Mouse (Mus musculus): ENCODE measurements around the gene Chd9. TPM values are rescaled to one million over a fixed set of nuclear protein-coding genes. Genes with fewer than 3 reads are reported as not detected.

Gene Chd9
- total RNA-seq, 2 experiments from 2014 or later, result 133 to 138 TPM

DNA sequence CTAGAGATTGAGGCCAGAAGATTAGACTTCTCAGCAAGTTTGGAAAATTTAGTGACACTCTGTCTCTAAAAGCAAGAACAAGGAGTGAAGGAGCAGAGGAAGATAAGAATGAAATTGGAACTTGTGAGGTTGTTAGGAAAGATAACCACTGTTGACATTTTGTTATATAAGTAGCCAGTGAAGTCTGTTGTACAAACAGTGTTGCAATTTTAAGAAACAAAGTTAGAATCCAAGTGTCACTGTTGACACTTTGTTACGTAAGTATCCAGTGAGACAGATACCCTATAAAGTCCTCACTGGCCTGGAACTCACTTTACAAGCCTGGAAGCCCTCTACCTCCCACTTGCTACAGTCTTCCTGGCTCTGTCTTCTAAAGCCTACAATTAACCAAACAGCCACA lies 111.7 kb downstream of the Chd9 start:
- intact Hi-C loops (cut with DNase I), result no loop called here
- DNase-seq (ENCODE audit: low spot score in 2 of 2), result no peak

DNA sequence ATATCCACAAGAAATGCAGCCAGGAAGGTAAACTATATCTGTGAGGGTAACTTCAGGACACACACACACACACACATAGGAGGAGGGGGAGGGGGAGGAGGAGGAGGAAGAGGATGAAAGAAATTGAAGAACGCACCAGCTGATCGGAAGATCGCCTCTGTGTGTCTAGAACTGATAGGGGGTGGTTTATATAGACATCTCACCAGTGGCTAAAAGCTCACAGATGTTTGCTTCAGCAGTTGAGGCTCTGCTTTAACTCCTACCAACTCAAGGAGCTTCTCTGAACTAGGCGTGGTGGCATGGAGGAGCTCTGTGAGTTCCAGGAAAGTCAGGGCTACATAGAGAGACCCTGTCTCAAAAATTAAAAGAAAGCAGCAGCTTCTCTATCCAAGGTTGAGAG lies 115.6 kb downstream of the Chd9 start:
- no peak for DNase-seq (ENCODE audit: low spot score in 2 of 2)
- intact Hi-C loops (cut with DNase I), result no loop called here

DNA sequence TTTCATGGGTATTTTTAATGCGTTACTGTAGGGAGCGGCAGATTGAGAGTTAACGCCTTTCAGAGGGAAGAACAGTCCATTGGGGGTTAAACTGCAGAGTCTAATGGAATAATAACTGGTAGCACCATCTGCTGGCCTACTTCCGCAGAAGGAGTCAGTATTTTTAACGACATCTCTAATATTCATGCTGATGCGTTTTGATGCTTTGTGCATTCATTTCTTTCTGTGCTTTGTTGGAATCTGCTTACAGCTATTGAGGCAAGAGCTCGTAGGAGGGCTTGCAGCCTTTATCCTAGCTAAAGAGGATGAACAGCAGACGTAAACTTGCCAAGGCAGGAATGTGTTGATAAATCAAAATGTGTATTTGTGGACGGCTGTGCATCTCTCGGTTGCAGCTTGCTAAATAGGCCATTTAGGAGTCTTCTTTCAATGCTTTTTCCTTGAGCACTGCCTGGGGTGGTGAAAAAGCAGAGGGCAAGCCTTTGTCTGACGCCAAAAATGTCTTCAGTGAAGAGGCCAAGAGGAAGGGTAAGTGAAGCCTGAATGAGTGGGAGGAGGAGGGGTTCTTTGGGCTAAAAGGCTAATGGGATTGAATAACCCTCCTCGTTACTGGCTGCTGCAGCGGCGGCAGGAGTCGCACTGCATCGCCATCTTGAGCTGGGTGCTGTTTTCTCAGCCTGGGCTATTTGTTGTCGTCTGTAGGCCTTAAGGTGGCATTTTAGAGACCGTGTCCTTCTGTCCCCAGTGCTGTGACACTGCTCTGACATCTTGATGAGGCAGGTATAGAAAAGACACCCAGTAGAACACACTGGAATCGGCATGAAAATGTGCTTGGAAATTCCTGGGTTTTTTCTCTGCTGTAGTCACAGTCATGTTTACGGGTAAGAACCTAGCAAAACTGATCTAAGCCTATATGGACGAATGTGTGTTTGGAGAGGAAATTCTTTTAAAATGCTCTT lies 126.9 kb downstream of the Chd9 start:
- intact Hi-C loops (cut with DNase I), result loop anchor here (1.0 to 5.0 kb wide), 2 partner anchors 48 to 127 kb away; partner anchors contain the start of gene Chd9
- peak; percentile 73 to 88 for DNase-seq (ENCODE audit: low spot score in 2 of 2)

DNA sequence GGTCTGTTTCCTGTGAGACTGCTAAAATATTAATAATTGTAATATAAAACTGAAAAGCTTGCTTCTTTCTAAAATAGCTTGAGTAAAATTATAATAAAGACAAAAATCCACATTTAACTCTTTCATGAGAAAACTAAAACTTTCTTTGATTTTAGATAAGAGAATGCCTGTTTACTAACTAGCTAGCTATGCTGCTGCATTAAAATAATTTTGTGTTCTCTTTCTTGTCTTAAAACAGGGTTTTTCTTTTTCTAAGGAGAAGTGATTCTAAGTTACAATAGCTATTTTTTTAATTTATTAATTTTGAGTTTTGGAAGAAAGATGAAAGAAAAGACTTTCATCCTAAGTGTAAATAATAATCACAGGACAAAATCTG lies 127.6 kb downstream of the Chd9 start:
- no peak for DNase-seq (ENCODE audit: low spot score in 2 of 2)
- intact Hi-C loops (cut with DNase I), result loop anchor here (1.0 to 5.0 kb wide), 2 partner anchors 48 to 127 kb away; partner anchors contain the start of gene Chd9

DNA sequence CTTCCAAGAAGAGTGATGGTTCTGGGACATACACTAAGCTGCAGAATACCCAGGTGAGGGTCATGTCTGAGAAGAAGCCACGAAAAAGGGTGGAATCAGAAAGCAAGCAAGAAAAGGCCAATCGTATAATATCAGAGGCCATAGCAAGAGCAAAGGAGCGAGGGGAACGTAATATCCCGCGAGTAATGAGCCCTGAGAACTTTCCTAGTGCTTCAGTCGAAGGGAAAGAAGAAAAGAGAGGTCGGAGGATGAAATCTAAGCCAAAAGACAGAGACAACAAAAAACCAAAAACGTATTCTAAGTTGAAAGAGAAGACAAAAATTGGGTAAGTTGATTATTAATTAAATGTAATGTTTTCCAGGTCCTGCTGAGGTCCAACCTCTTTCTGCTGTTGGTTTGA lies 128.2 kb downstream of the Chd9 start:
- DNase-seq (ENCODE audit: low spot score in 2 of 2), result no peak
- intact Hi-C loops (cut with DNase I), result loop anchor here (5.0 kb wide), 1 partner anchor 49 kb away; no protein-coding TSS in a partner anchor

DNA sequence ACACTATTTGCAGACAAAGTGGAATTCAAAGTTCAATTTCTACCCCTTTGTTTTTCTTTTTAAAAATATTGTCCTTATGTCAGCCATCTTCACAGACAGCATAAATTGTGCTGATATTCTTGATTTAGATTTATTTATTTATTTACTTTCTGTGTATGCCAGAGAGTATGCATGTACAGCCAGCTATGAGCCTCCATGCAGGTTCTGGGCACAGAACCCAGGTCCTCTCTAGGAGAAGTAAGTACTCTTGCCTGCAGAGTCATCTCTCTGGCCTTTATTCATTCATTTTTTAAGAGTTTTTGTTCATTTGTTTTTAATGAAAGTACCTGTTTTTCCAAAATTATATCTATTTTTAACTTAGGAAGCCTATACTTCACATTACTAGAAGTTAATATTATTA lies 129.6 kb downstream of the Chd9 start:
- DNase-seq (ENCODE audit: low spot score in 2 of 2), result no peak
- intact Hi-C loops (cut with DNase I), result loop anchor here (5.0 kb wide), 1 partner anchor 50 kb away; no protein-coding TSS in a partner anchor

DNA sequence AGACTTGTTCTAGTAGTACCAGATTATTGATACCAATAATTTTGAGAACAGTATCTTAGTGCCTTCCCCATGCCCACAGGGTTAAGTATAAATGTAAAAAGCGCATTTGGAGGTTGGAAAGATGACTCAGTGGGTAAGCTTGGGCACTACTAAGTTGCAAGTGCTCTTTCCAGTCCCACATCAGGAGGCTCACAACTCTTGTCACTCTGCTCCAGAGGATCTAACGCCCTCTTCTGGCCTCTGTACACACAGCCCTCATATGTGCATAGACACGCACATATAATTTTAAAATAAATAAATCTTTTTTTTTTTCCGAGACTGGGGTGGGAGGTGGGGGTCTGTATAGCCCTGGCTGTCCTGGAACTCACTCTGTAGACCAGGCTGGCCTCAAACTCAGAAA lies 131.6 kb downstream of the Chd9 start:
- intact Hi-C loops (cut with DNase I), result loop anchor here (5.0 kb wide), 1 partner anchor 52 kb away; no protein-coding TSS in a partner anchor
- no peak for DNase-seq (ENCODE audit: low spot score in 2 of 2)

DNA sequence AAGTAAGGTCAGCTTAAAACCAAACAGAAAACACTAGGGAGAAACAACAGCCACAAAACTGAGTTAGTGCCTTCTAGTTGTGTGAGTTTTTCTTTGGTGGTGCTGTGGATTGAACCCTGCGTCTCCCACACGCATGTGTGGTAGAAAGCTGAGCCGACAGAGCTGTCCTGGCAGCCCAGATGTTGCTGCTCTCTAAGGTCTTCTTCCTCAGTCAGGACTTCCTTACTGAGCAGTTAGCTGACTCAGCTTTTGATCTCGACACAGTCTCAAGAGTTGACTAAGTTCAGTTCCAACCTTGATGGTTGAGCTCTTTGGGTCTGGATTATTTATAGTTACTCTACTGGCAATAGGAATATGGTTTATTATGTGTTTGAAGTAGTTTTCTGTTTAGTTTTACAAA lies 133.5 kb downstream of the Chd9 start:
- intact Hi-C loops (cut with DNase I), result no loop called here
- DNase-seq (ENCODE audit: low spot score in 2 of 2), result no peak

DNA sequence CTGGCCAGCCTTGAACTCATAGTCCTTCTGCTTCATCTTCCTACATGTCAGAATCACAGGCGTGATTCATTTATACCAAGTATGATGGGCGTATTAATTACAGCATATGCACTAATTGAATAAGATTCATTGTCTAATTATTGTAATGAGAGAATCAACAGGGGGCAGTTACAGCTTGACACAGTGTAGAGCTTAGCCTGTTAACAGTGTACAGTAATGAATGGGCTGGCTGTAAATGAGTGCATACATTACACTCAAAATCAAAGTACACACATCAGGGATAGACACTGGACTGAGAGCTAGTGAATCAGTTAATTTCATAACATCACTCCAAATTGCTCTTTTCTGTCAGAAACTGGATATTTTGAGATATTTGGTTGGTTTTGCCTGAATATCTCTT lies 135.9 kb downstream of the Chd9 start:
- intact Hi-C loops (cut with DNase I), result no loop called here
- no peak for DNase-seq (ENCODE audit: low spot score in 2 of 2)

DNA sequence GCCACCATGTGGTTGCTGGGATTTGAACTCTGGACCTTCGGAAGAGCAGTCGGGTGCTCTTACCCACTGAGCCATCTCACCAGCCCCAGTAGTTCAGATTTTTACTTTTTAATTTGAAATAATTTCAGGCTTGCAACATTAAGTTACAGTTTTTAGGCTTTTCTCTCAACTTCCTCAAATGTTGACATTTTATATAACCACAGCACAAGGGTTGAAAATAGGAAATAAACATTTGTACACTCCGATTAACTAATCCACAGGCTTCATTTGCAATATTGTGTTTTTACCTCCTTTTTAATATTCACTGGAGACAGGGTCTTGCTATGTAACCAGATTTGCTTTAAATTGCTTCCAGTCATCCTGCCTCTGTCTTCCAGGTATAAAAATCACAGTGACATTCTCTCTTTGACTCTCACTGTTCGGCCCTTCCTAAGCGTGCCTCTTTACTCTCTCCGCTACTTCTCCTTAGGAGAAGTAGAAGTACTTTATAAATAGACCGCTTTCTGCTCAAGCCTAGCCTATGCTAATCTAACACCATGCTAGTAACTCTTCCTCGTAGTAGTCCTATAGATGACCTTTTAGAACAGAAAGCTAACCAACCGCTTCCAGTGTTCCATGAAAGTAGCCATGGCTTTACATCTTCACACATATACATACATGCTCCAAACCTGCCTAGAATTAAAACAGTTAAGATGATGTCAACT lies 137.5 kb downstream of the Chd9 start:
- intact Hi-C loops (cut with DNase I), result no loop called here
- no peak for DNase-seq (ENCODE audit: low spot score in 2 of 2)

DNA sequence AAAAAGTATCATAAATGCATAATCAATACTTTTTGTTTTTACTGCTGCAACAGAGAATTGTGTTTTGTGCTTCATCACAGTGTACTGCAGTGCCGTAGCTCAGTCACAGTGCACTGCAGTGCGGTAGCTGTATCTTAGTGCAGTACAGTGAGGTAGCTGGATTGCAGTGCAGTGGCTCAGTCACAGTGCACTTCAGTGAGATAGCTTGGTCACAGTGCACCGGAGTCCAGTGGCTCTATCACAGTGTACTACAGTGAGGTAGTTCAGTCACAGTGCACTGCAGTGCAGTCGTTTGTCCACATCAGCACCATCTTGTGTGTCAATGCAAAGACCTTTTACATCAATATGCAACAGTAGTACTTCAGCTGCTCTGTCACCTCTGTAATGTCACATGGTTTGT lies 140.2 kb downstream of the Chd9 start:
- intact Hi-C loops (cut with DNase I), result no loop called here
- DNase-seq (ENCODE audit: low spot score in 2 of 2), result no peak

DNA sequence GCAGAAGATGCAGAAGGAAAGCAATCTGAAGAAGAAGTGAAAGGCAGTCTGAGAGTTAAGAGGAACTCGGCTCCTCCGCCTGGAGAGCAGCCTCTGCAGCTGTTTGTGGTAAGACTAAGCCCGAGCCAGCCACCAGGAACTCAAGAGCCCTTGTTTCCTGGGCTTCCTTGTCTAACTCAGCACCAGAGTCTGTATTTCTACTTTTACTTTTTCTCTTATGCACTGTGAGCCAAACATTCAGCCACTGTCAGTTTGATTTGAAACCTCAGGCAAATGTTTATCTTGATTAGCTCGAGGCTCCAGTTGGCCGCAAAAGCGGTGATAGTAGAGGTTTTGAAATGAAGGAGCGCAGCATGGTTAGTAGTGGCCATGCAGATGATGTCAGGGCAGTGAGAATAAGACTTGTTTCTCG lies 148.8 kb downstream of the Chd9 start:
- intact Hi-C loops (cut with DNase I), result no loop called here
- DNase-seq (ENCODE audit: low spot score in 2 of 2), result peak in 1 of 2 experiments; percentile 45

DNA sequence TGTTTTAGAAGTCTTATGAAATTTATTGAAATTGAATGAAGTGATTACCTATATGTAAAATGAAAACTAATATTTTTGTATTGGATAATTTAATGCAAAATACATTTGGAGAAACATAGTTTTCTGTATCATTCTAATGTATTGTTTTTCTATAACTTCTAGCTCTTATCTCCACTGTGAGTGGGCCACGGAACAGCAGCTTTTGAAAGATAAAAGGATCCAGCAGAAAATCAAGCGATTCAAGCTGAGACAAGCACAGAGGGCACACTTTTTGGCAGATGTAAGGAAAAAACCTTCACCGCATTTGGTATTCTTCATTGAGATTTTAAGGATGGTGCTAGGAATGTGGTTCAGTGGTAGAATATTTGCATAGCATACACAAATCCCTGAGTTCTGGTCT lies 150.6 kb downstream of the Chd9 start:
- intact Hi-C loops (cut with DNase I), result no loop called here
- DNase-seq (ENCODE audit: low spot score in 2 of 2), result no peak

DNA sequence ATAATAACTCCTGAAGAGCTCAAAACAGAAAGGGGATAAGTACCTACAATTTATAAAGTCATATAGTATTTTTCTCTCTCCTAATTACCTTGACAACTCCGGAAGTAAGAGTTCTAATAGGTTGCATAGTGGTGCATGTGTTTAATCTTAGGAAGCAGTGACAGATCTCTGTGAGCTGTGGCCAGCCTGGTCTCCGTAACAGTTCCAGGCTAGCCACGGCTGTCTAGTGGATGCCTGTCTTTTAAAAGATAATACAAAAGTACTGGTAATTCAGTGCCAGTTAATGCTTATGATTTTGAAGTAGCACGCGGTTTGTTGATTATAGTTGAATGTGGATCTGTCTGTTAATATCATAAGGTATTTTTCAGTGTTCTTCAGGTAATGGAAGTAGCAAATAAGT lies 151.1 kb downstream of the Chd9 start:
- DNase-seq (ENCODE audit: low spot score in 2 of 2), result no peak
- intact Hi-C loops (cut with DNase I), result no loop called here

DNA sequence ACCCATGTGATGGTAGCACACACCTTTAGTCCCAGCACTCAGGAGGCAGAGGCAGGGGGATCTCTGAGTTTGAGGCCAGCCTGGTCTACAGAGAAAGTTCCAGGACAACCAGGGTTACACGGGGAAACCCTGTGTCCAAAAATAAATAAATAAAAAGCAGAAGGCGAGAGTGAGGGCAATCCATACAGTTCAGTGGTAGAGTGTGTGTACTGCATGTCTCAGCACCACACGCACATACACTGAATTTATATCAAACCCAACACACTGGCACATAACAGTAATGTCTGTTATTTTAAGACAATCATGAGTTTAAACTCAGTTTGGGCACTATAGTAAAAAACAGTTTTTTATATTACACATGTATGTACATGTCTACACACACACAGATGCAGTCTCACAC lies 153.9 kb downstream of the Chd9 start:
- DNase-seq (ENCODE audit: low spot score in 2 of 2), result no peak
- intact Hi-C loops (cut with DNase I), result no loop called here

DNA sequence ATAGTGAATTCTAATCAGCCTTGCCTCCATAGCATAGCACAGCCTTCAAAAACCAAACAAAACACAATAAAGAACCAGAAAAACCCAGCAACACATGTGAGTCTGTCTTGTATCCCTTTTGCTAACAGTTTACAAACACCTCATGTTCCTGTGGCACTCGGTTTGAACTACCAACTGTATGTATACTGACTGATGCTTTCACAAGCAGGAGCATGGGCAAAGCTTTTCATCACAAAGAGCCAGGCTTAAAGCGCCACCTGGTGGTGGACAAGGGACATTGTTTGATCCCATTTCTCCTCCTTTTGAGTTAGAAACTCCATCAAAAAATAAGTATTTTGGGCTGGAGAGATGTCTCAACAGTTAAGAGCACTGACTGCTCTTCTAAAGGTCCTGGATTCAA lies 191.6 kb downstream of the Chd9 start:
- peak; percentile 66 to 68 for DNase-seq (ENCODE audit: low spot score in 2 of 2)
- intact Hi-C loops (cut with DNase I), result loop anchor here (2.0 kb wide), 1 partner anchor 191 kb away; the partner anchor contains the start of gene Chd9

DNA sequence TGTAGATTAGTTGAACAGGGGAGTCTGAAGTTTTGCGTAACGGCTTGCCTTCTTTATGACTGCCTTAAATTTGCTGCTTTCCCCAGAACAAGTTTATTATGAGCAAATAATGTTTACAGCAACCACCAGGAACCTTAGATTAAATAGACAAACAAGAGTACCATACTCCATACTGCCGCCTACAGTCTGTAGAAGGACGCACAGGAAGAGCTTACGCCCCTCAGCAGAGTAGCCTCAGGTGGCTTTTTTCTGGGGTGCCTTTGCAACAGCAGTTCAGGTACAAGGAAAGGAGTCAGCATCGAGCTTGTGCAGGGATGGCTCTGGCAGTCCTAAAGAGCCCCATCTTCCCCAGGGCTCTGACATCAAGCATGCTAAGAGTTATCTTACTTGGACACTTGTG lies 206.3 kb downstream of the Chd9 start:
- intact Hi-C loops (cut with DNase I), result loop anchor here (10.0 kb wide), 1 partner anchor 60 kb away; no protein-coding TSS in a partner anchor
- DNase-seq (ENCODE audit: low spot score in 2 of 2), result no peak

DNA sequence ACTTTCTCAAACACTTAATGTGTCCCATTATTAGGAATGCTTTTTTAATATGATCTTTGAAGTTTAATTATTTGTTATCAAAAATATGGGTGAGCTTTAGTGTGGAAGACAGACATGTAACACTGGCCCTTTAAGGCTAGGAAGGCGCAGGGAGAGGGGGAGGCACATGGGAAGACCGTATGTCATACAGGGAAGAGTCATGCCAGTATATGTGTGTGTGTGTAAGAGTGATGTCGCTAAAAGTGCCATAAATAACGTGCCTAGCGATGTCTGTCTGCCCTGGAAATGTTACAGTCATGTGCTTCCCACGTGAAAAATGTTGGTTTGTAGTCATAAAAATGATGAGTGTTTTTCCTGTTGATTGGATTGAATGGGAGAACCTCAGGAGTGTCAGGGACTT lies 208.8 kb downstream of the Chd9 start:
- DNase-seq (ENCODE audit: low spot score in 2 of 2), result peak in 1 of 2 experiments; percentile 51
- intact Hi-C loops (cut with DNase I), result loop anchor here (10.0 kb wide), 1 partner anchor 58 kb away; no protein-coding TSS in a partner anchor

DNA sequence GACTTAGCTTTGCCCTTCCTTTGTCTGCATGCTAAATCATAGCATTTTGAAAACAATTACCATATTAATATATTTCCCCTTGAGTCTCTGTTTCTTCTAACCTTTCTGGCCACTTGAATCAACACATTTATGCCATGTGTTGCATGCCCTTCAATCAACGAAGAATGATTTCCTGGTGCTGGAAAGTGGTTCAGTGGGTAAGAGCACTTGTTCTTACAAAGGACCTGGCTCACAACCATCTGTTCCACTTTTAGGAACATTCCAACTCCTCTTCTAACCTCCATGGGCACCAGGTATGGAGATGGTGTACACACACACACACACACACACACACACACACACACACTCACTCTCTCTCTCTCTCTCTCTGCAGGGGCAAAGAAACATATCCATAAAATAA lies 210.5 kb downstream of the Chd9 start:
- intact Hi-C loops (cut with DNase I), result loop anchor here (10.0 kb wide), 1 partner anchor 56 kb away; no protein-coding TSS in a partner anchor
- DNase-seq (ENCODE audit: low spot score in 2 of 2), result no peak

DNA sequence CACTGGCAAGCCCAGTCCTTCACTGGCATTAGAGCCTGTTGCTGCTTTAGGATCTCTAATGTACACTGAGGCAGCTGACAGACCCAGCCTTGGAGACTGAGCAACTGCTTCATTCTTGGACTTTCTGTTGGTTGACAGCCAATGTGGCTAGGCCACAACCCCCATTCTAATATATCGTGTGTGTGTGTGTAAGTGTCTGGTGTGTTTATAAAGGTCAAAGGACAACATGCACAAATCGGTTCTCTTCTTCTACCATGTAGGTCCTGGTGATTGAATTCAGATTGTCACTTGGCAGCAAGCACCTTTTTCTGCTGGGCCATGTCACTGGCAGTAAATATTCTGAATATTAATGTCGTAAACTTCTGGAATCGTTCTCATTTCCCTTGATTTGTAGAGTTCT lies 218.2 kb downstream of the Chd9 start:
- no peak for DNase-seq (ENCODE audit: low spot score in 2 of 2)
- intact Hi-C loops (cut with DNase I), result no loop called here
